Mouse (Mus musculus): ENCODE measurements around the gene Polr2g.

GRCm38 (mm10) chr19:8841012-8841411, 42.6 kb upstream of the Polr2g start:
- TF ChIP-seq EP300 (IDR thresholded peaks at IDR 0.05; ENCODE audit: insufficient read depth, low read depth, low read length) = no peak
- no peak for TF ChIP-seq POLR2A (IDR thresholded peaks at IDR 0.05; ENCODE audit: insufficient read depth, low read depth, low read length)
- TF ChIP-seq CTCF (IDR thresholded peaks at IDR 0.05) = no peak

Measured in heart, adult 2 months (tissue).